Mouse (Mus musculus) liver, embryonic 14.5 days (tissue): Measurements from ENCODE around the gene Grik1. TPM values are rescaled to one million over a fixed set of nuclear protein-coding genes. Genes with fewer than 3 reads are reported as not detected.

ENCODE experiments used
- ATAC-seq: fragments of 200-750 bp; cut with Nextera tagmentation; 2 replicates; pipeline ENCODE4 v1.8.0; 2017; ENCODE audit warnings: moderate number of reproducible peaks, mild to moderate bottlenecking, moderate library complexity; ENCODE audit not compliant: insufficient read depth
- DNase-seq, 3 experiments: peaks; one replicate each; pipeline ENCODE4 v3.0.0-alpha.2; 2012 to 2013; ENCODE audit warnings: low read depth in 3 of 3, low spot score in 3 of 3
- H3K27ac ChIP-seq: fragments of 300-500 bp; sonication (generic); 2 replicates; pipeline ENCODE4 v1.5.1; 2014; ENCODE audit warnings: moderate library complexity, mild to moderate bottlenecking, control low read depth, inconsistent platforms
- H3K27me3 ChIP-seq: fragments of 300-500 bp; sonication (generic); 2 replicates; pipeline ENCODE4 v1.6.1; 2014; ENCODE audit warnings: mild to moderate bottlenecking, low read length, moderate library complexity; ENCODE audit not compliant: control insufficient read depth, insufficient read depth
- H3K36me3 ChIP-seq: fragments of 300-500 bp; sonication (generic); replicated peaks from 2 replicates; pipeline ENCODE4 v1.6.1; 2014; ENCODE audit warnings: low read depth; ENCODE audit not compliant: control insufficient read depth, insufficient read depth
- H3K4me1 ChIP-seq, 2 experiments: fragments of 200-500 bp in 1 of 2; fragments of 300-500 bp in 1 of 2; sonication (generic) in 1 of 2; replicated peaks; 2 replicates each; pipeline ENCODE4 v1.6.1; 2012 to 2014; ENCODE audit warnings: antibody characterized with exemption in 1 of 2, inconsistent platforms in 1 of 2, low read length in 1 of 2; ENCODE audit not compliant: control insufficient read depth in 2 of 2, insufficient read depth in 2 of 2
- H3K4me2 ChIP-seq: fragments of 300-500 bp; sonication (generic); 2 replicates; pipeline ENCODE4 v1.6.1; 2014; ENCODE audit warnings: low read depth, mild to moderate bottlenecking, control low read depth, moderate library complexity
- H3K4me3 ChIP-seq, 2 experiments: fragments of 200-500 bp in 1 of 2; fragments of 300-500 bp in 1 of 2; sonication (generic) in 1 of 2; 2 replicates each; pipeline ENCODE4 v1.5.1; 2012 to 2014; ENCODE audit warnings: low read depth in 2 of 2, low read length in 2 of 2, mild to moderate bottlenecking in 2 of 2, control low read depth in 1 of 2, inconsistent platforms in 1 of 2, moderate library complexity in 1 of 2; ENCODE audit not compliant: insufficient read depth in 1 of 2
- H3K9ac ChIP-seq: fragments of 300-500 bp; sonication (generic); replicated peaks from 2 replicates; pipeline ENCODE4 v1.6.1; 2014; ENCODE audit warnings: mild to moderate bottlenecking, control low read depth, moderate library complexity
- H3K9me3 ChIP-seq: fragments of 300-500 bp; sonication (generic); 2 replicates; pipeline ENCODE4 v1.6.1; 2016; ENCODE audit warnings: low read length, mixed read lengths; ENCODE audit not compliant: control insufficient read depth
- CTCF ChIP-seq: IDR thresholded peaks from 2 replicates; pipeline ENCODE4 v1.5.1; 2016; ENCODE audit warnings: antibody characterized with exemption, low read depth, control low read depth
- EP300 ChIP-seq: IDR thresholded peaks from 2 replicates; pipeline ENCODE4 v1.6.1; 2016; ENCODE audit warnings: antibody characterized with exemption, low read depth
- WGBS: fragments of 180-500 bp; shearing (Covaris S2); extraction: QIAGEN DNeasy Blood & Tissue Kit; methylation state at CpG from one replicate; pipeline ENCODE4 v1.1.7; 2014; ENCODE audit not compliant: insufficient replicate concordance; 5-methylcytosine and 5-hydroxymethylcytosine counted together
- polyA plus RNA-seq, 2 experiments: library from polyadenylated mRNA; depleted of rRNA in 1 of 2; stranded (reverse) in 1 of 2; unstranded in 1 of 2; fragments of >200 nt; fragmentation: Nextera tagmentation in 1 of 2; extraction: Ambion mirVana in 1 of 2; gene quantifications; 2 replicates each; pipeline versions ENCODE4 v1.2.1 to v1.2.3; 2012 to 2014

The Grik1 gene
- polyA plus RNA-seq, 2 experiments: 0.01 to 0.03 TPM

DNA sequence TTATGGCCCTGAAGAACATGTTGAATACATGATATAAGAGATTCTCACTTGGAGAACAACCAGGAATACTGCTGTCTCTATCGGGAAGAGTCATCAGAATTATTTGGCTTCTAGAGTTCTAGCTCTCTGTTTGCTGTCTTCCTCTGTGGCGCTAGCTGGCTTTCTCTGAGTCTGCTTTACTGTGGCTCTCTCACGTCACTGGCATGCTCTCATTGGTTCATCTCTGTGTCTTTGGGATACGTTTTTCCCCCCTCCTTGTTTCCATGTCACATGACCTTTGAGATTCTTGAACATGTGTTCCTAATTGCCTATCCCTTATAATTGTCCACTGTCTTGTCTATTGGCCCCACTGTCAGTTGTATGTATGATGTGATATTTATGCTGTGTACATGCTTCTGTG is 372.2 kb downstream of the Grik1 start:
- Histone ChIP-seq H3K9ac (no peak overlapping the region), H3K36me3 (no peaks in the 10 kb centered on the region), H3K4me1 (no peaks in the 10 kb centered on the region), H3K27ac (no peak overlapping the region), H3K9me3 (no peaks in the 10 kb centered on the region), H3K4me2 (no peak overlapping the region), H3K4me3 (no peak overlapping the region), H3K27me3 (no peaks in the 10 kb centered on the region)
- DNase-seq (no peak), ATAC-seq (no peak)
- TF ChIP-seq CTCF: no peak
- TF ChIP-seq EP300: no peak
- 62% methylated on average over 4 of the region's 4 CpGs for WGBS

DNA sequence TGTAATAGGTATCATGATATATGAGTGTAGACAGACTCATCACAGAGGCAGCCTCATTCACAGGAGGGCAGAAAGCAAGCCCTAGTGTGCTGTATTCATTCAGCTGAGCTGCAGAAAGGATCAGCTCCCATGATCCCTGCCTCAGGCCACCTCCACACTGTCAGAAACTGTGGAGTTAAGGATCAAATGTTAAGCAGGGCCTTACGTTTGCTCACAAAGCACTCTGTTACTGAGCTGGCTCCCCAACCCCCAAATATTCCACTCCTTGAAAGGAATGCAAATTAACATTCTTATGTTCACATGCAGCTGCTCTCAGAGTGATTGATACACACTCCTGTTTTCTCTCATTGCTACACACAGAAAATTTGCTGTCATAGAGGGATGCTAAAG is 372.9 kb downstream of the Grik1 start:
- no peak for ATAC-seq
- 51% methylated on average over 1 of the region's 1 CpGs for whole genome bisulfite sequencing
- TF ChIP-seq EP300: no peak
- no peak for TF ChIP-seq CTCF

DNA sequence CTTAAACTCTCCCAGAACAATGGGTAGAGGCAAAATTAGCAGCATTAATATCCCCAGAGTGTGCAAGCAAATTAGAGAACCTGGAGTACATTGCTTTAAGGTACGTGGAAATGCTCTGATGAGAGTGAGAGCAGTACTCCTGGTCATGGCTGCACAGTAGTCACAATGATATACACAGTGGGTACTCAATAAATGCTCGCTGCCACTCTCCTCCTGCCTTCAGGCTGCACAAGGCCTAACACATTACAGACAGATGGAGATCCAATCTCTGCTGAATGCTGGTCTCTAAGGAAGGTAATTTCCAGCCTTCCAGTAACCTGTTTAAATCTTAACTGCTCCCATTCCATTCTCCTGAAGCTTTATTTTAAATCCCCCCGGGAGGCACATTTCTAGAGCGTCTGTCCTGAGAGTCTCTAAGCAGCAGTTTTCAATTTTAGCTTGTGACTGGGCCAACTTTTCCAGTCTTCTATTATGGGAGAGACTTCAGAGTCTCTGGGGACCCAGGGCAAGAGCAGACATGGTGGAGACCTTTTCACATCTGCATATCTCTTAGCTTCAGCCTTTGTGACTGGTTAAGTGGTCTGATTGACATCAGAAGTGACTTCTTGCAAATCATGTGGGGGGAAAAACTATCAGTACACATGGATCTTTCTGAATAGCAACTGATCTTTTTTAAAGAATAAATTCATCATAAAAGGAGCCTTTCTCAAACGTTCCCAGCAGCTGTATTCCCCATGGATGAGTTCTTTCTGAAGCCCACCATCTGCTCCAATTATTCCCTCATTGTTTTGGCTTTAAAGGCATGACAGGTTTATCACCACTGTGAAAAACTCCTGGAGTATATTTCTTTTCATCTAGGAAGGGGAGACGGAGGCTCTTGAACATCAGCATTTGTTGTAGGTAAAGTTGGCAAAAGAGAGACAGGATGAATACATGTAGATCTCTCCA is 373.6 kb downstream of the Grik1 start:
- no peak for TF ChIP-seq CTCF
- no peak for TF ChIP-seq EP300
- no peaks in the 10 kb centered on the region for H3K27me3 ChIP-seq
- H3K4me2 ChIP-seq: no peak overlapping the region
- H3K9me3 ChIP-seq: no peaks in the 10 kb centered on the region
- H3K36me3 ChIP-seq: no peaks in the 10 kb centered on the region
- H3K9ac ChIP-seq: no peak overlapping the region
- 55% methylated on average over 6 of the region's 6 CpGs for WGBS
- no peak for ATAC-seq
- no peak overlapping the region for H3K27ac ChIP-seq
- DNase-seq: no peak
- no peak overlapping the region for H3K4me3 ChIP-seq
- H3K4me1 ChIP-seq: no peaks in the 10 kb centered on the region

More for the DNA sequence above, 372.9 kb downstream of the Grik1 start:
- no peaks in the 10 kb centered on the region for H3K27me3 ChIP-seq
- H3K4me1 ChIP-seq: no peaks in the 10 kb centered on the region
- no peak overlapping the region for H3K9ac ChIP-seq
- H3K4me2 ChIP-seq: no peak overlapping the region
- no peaks in the 10 kb centered on the region for H3K36me3 ChIP-seq
- no peak for DNase-seq
- H3K27ac ChIP-seq: no peak overlapping the region
- no peaks in the 10 kb centered on the region for H3K9me3 ChIP-seq
- no peak overlapping the region for H3K4me3 ChIP-seq

DNA sequence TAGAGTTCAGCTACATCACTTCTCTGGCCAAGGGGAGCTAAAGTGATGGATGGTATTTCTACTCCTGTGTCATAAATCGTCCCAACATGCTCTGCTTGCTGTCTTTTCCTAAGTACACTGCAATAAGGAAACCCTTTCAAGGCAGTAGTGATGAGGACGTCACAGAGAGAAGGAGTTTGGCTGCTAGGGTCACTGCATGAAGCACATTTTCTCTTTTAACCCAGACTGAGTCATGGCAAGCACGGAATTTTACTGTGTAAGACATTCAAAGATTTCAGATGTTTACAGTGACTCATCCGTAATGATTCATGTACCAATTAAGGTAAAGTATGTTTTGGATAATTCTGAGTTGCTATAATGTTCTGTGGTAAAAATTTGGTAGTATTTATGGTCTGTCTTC is 374.9 kb downstream of the Grik1 start:
- Histone ChIP-seq H3K9me3 (no peaks in the 10 kb centered on the region), H3K27me3 (no peaks in the 10 kb centered on the region), H3K27ac (no peak overlapping the region), H3K4me3 (no peak overlapping the region), H3K4me1 (no peaks in the 10 kb centered on the region), H3K36me3 (no peaks in the 10 kb centered on the region), H3K4me2 (no peak overlapping the region), H3K9ac (no peak overlapping the region)
- TF ChIP-seq CTCF (no peak), EP300 (no peak)
- WGBS: 41% methylated on average over 4 of the region's 4 CpGs
- ATAC-seq (no peak), DNase-seq (no peak)

DNA sequence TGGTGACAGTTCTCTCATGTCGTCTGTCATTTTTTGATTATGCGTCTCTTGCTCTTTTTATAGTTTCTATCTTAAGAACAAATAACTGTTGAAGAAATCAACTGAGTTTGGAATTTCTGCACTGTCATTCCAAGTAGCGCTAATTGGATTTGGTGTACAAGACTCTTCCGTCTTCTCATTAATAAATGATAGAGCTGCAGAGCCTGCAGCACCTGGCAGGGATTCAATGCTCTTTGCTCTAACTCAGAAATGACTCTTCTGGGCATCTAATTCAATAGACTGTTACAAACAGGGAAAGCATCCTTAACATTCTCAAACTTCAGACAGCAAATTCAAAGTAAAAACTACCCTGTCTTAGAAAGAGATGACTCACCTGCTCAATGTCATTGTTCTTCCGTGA is 376.3 kb downstream of the Grik1 start:
- ATAC-seq: no peak
- TF ChIP-seq CTCF: no peak
- TF ChIP-seq EP300: no peak

More for the DNA sequence above, 376.3 kb downstream of the Grik1 start:
- Histone ChIP-seq H3K9me3 (no peaks in the 10 kb centered on the region), H3K4me2 (no peak overlapping the region), H3K4me1 (no peaks in the 10 kb centered on the region), H3K27me3 (no peaks in the 10 kb centered on the region), H3K27ac (no peak overlapping the region), H3K36me3 (no peaks in the 10 kb centered on the region), H3K9ac (no peak overlapping the region), H3K4me3 (no peak overlapping the region)
- 74% methylated on average over 5 of the region's 5 CpGs for WGBS
- no peak for DNase-seq
